Mouse (Mus musculus) ES-Bruce4 (cell line): ENCODE results near the gene Ptgis.

Experiments used
- EP300 ChIP-seq: IDR thresholded peaks from 2 replicates; pipeline ENCODE4 v1.6.1; 2011; ENCODE audit warnings: low read depth, low read length; ENCODE audit not compliant: insufficient read depth
- POLR2A ChIP-seq: IDR thresholded peaks from one replicate; pipeline ENCODE4 v1.8.1; 2011; ENCODE audit warnings: low read length; ENCODE audit not compliant: insufficient read depth

DNA sequence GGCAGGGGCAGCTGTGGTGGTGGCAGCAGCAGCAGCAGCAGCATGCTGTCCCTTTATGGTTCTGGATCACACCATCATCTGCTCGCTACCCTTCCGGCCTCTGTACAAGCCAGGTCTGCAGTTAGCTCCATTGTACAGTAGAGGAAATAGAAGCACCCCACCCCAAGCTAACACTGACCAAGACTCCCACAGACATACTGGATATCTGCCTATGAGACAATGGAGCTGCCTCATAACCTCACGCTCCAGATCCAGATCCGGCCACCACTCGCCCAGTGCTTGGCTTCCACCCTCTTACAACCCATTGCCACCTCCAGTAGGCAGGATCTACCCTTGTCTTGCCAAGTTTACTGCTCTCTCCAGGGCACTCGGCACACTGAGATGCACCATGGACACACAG is 65.1 kb downstream of the Ptgis start:
- TF ChIP-seq EP300, result no peak
- TF ChIP-seq POLR2A, result no peak
